Mouse (Mus musculus) liver, embryonic 14.5 days (tissue): Measurements from ENCODE around the gene Col6a6. TPM values are rescaled to one million over a fixed set of nuclear protein-coding genes. Genes with fewer than 3 reads are reported as not detected.

Source experiments
- ATAC-seq: fragments of 200-750 bp; cut with Nextera tagmentation; 2 replicates; pipeline ENCODE4 v1.8.0; 2017; ENCODE audit warnings: moderate number of reproducible peaks, mild to moderate bottlenecking, moderate library complexity; ENCODE audit not compliant: insufficient read depth
- DNase-seq, 3 experiments: peaks; one replicate each; pipeline ENCODE4 v3.0.0-alpha.2; 2012 to 2013; ENCODE audit warnings: low read depth in 3 of 3, low spot score in 3 of 3
- H3K27ac ChIP-seq: fragments of 300-500 bp; sonication (generic); 2 replicates; pipeline ENCODE4 v1.5.1; 2014; ENCODE audit warnings: moderate library complexity, mild to moderate bottlenecking, control low read depth, inconsistent platforms
- H3K27me3 ChIP-seq: fragments of 300-500 bp; sonication (generic); 2 replicates; pipeline ENCODE4 v1.6.1; 2014; ENCODE audit warnings: mild to moderate bottlenecking, low read length, moderate library complexity; ENCODE audit not compliant: control insufficient read depth, insufficient read depth
- H3K36me3 ChIP-seq: fragments of 300-500 bp; sonication (generic); replicated peaks from 2 replicates; pipeline ENCODE4 v1.6.1; 2014; ENCODE audit warnings: low read depth; ENCODE audit not compliant: control insufficient read depth, insufficient read depth
- H3K4me1 ChIP-seq, 2 experiments: fragments of 200-500 bp in 1 of 2; fragments of 300-500 bp in 1 of 2; sonication (generic) in 1 of 2; replicated peaks; 2 replicates each; pipeline ENCODE4 v1.6.1; 2012 to 2014; ENCODE audit warnings: antibody characterized with exemption in 1 of 2, inconsistent platforms in 1 of 2, low read length in 1 of 2; ENCODE audit not compliant: control insufficient read depth in 2 of 2, insufficient read depth in 2 of 2
- H3K4me2 ChIP-seq: fragments of 300-500 bp; sonication (generic); 2 replicates; pipeline ENCODE4 v1.6.1; 2014; ENCODE audit warnings: low read depth, mild to moderate bottlenecking, control low read depth, moderate library complexity
- H3K4me3 ChIP-seq, 2 experiments: fragments of 200-500 bp in 1 of 2; fragments of 300-500 bp in 1 of 2; sonication (generic) in 1 of 2; 2 replicates each; pipeline ENCODE4 v1.5.1; 2012 to 2014; ENCODE audit warnings: low read depth in 2 of 2, low read length in 2 of 2, mild to moderate bottlenecking in 2 of 2, control low read depth in 1 of 2, inconsistent platforms in 1 of 2, moderate library complexity in 1 of 2; ENCODE audit not compliant: insufficient read depth in 1 of 2
- H3K9ac ChIP-seq: fragments of 300-500 bp; sonication (generic); replicated peaks from 2 replicates; pipeline ENCODE4 v1.6.1; 2014; ENCODE audit warnings: mild to moderate bottlenecking, control low read depth, moderate library complexity
- H3K9me3 ChIP-seq: fragments of 300-500 bp; sonication (generic); 2 replicates; pipeline ENCODE4 v1.6.1; 2016; ENCODE audit warnings: low read length, mixed read lengths; ENCODE audit not compliant: control insufficient read depth
- CTCF ChIP-seq: IDR thresholded peaks from 2 replicates; pipeline ENCODE4 v1.5.1; 2016; ENCODE audit warnings: antibody characterized with exemption, low read depth, control low read depth
- EP300 ChIP-seq: IDR thresholded peaks from 2 replicates; pipeline ENCODE4 v1.6.1; 2016; ENCODE audit warnings: antibody characterized with exemption, low read depth
- WGBS: fragments of 180-500 bp; shearing (Covaris S2); extraction: QIAGEN DNeasy Blood & Tissue Kit; methylation state at CpG from one replicate; pipeline ENCODE4 v1.1.7; 2014; ENCODE audit not compliant: insufficient replicate concordance; 5-methylcytosine and 5-hydroxymethylcytosine counted together
- polyA plus RNA-seq, 2 experiments: library from polyadenylated mRNA; depleted of rRNA in 1 of 2; stranded (reverse) in 1 of 2; unstranded in 1 of 2; fragments of >200 nt; fragmentation: Nextera tagmentation in 1 of 2; extraction: Ambion mirVana in 1 of 2; gene quantifications; 2 replicates each; pipeline versions ENCODE4 v1.2.1 to v1.2.3; 2012 to 2014

The Col6a6 gene
- polyA plus RNA-seq, 2 experiments: 0.15 to 0.18 TPM

- Histone ChIP-seq H3K27ac (no peak overlapping the region), H3K9ac (no peak overlapping the region), H3K27me3 (no peaks in the 10 kb centered on the region), H3K36me3 (no peaks in the 10 kb centered on the region; the same call in 1 of the 2 replicates), H3K4me3 (no peak overlapping the region), H3K4me2 (no peak overlapping the region), H3K4me1 (peaks cover 0 to 2% of the 10 kb centered on the region in 2 experiments; a peak in 1 of 4 replicates), H3K9me3 (no peaks in the 10 kb centered on the region)
- TF ChIP-seq CTCF (no peak), EP300 (no peak)
- DNase-seq (peak; percentile 9 to 12 (median 11)), ATAC-seq (peak; percentile 43)
- 71% methylated on average over 11 of the region's 11 CpGs for WGBS
Observed at GRCm38 (mm10) chr9:105675941-105676340, 152.0 kb downstream of the Col6a6 start.

- DNase-seq (no peak), ATAC-seq (no peak)
- no peak for TF ChIP-seq CTCF
- TF ChIP-seq EP300: no peak
- Histone ChIP-seq H3K27ac (no peak overlapping the region), H3K4me3 (no peak overlapping the region), H3K36me3 (no peaks in the 10 kb centered on the region; the same call in none of the 2 replicates), H3K27me3 (no peaks in the 10 kb centered on the region), H3K4me1 (peaks cover 0 to 2% of the 10 kb centered on the region in 2 experiments; a peak in 1 of 4 replicates), H3K9me3 (no peaks in the 10 kb centered on the region), H3K9ac (no peak overlapping the region), H3K4me2 (no peak overlapping the region)
- WGBS: 67% methylated on average over 2 of the region's 2 CpGs
Observed at GRCm38 (mm10) chr9:105672032-105672431, 155.9 kb downstream of the Col6a6 start.

GRCm38 (mm10) chr9:105670916-105671315, 157.0 kb downstream of the Col6a6 start:
- Histone ChIP-seq H3K27me3 (no peaks in the 10 kb centered on the region), H3K27ac (no peak overlapping the region), H3K4me2 (no peak overlapping the region), H3K9me3 (no peaks in the 10 kb centered on the region), H3K9ac (no peak overlapping the region), H3K4me3 (no peak overlapping the region), H3K4me1 (no peaks in the 10 kb centered on the region), H3K36me3 (no peaks in the 10 kb centered on the region; the same call in none of the 2 replicates)
- 82% methylated on average over 4 of the region's 4 CpGs for WGBS
- TF ChIP-seq CTCF: no peak
- no peak for TF ChIP-seq EP300
- DNase-seq: no peak
- no peak for ATAC-seq

- DNase-seq (no peak), ATAC-seq (no peak)
- TF ChIP-seq EP300 (no peak), CTCF (no peak)
- WGBS: 72% methylated on average over 7 of the region's 7 CpGs
- Histone ChIP-seq H3K36me3 (no peaks in the 10 kb centered on the region; the same call in none of the 2 replicates), H3K4me1 (no peaks in the 10 kb centered on the region), H3K9me3 (no peaks in the 10 kb centered on the region), H3K4me3 (no peak overlapping the region), H3K27me3 (no peaks in the 10 kb centered on the region), H3K27ac (no peak overlapping the region), H3K9ac (no peak overlapping the region), H3K4me2 (no peak overlapping the region)
Observed at GRCm38 (mm10) chr9:105665269-105665668, 162.7 kb downstream of the Col6a6 start.

- no peak overlapping the region for H3K27ac ChIP-seq
- H3K36me3 ChIP-seq: no peaks in the 10 kb centered on the region; the same call in 1 of the 2 replicates
- no peaks in the 10 kb centered on the region for H3K27me3 ChIP-seq
- TF ChIP-seq CTCF (no peak), EP300 (no peak)
- no peak overlapping the region for H3K9ac ChIP-seq
- H3K4me1 ChIP-seq: no peaks in the 10 kb centered on the region
- DNase-seq: no peak
- H3K4me2 ChIP-seq: no peak overlapping the region
- no peak overlapping the region for H3K4me3 ChIP-seq
- no peaks in the 10 kb centered on the region for H3K9me3 ChIP-seq
- no peak for ATAC-seq
- WGBS: 78% methylated on average over 6 of the region's 6 CpGs
Observed at GRCm38 (mm10) chr9:105659877-105660276, 168.1 kb downstream of the Col6a6 start.
